Mouse (Mus musculus): Measurements from ENCODE around the gene Arrb1. TPM values are rescaled to one million over a fixed set of nuclear protein-coding genes. Genes with fewer than 3 reads are reported as not detected.
A peak's percentile ranks its signal among the peaks of the same experiment; 100 is the strongest.

Gene Arrb1
- polyA plus RNA-seq, 2 experiments, result 3.5 to 26.3 TPM

GRCm38 (mm10) chr7:99553222-99553884, 18.1 kb downstream of the Arrb1 start:
- Histone ChIP-seq H3K9me3 (ENCODE audit: control insufficient read depth, low read length) (no peaks in the 10 kb centered on the region), H3K9ac (ENCODE audit: low read depth, low read length, severe bottlenecking) (no peak overlapping the region), H3K4me2 (replicated peaks; ENCODE audit: low read depth, low read length, severe bottlenecking) (peak overlapping the region; percentile 15; the same call in 1 of the 2 replicates), H3K27me3 (ENCODE audit: control insufficient read depth, insufficient read depth, low read length) (no peaks in the 10 kb centered on the region), H3K4me3 (replicated peaks; ENCODE audit: low read length) (no peak overlapping the region), H3K27ac (replicated peaks; ENCODE audit: low read depth, low read length) (peak overlapping the region; percentile 38; the same call in 1 of the 2 replicates), H3K36me3 (ENCODE audit: control insufficient read depth, insufficient read depth, low read length) (no peaks in the 10 kb centered on the region), H3K4me1 (ENCODE audit: control insufficient read depth, insufficient read depth, low read length) (peaks cover 22% of the 10 kb centered on the region)
- ATAC-seq (ENCODE audit: low FRiP score, low read depth), result peak; percentile 21; the same call in 1 of the 2 replicates
- WGBS, result 31% methylated on average over 9 of the region's 9 CpGs
- TF ChIP-seq POLR2A (IDR thresholded peaks at IDR 0.05; ENCODE audit: borderline replicate concordance, extremely low read depth, insufficient read depth, insufficient read length), result no peak
- DNase-seq (ENCODE audit: low spot score), result peak; percentile 45

- H3K9ac ChIP-seq (ENCODE audit: low read depth, low read length, severe bottlenecking), result no peak overlapping the region
Observed at GRCm38 (mm10) chr7:99553885-99554269, 18.6 kb downstream of the Arrb1 start.

GRCm38 (mm10) chr7:99555862-99556261, 20.6 kb downstream of the Arrb1 start:
- DNase-seq (ENCODE audit: low spot score) (no peak), ATAC-seq (ENCODE audit: low FRiP score, low read depth) (peak; percentile 45; the same call in 1 of the 2 replicates)
- Histone ChIP-seq H3K4me3 (replicated peaks; ENCODE audit: low read length) (no peak overlapping the region), H3K4me1 (ENCODE audit: control insufficient read depth, insufficient read depth, low read length) (peaks cover 24% of the 10 kb centered on the region), H3K36me3 (ENCODE audit: control insufficient read depth, insufficient read depth, low read length) (no peaks in the 10 kb centered on the region), H3K4me2 (replicated peaks; ENCODE audit: low read depth, low read length, severe bottlenecking) (no peak overlapping the region), H3K9ac (ENCODE audit: low read depth, low read length, severe bottlenecking) (no peak overlapping the region), H3K27ac (replicated peaks; ENCODE audit: low read depth, low read length) (no peak overlapping the region), H3K9me3 (ENCODE audit: control insufficient read depth, low read length) (no peaks in the 10 kb centered on the region), H3K27me3 (ENCODE audit: control insufficient read depth, insufficient read depth, low read length) (no peaks in the 10 kb centered on the region)
- no peak for TF ChIP-seq POLR2A (IDR thresholded peaks at IDR 0.05; ENCODE audit: borderline replicate concordance, extremely low read depth, insufficient read depth, insufficient read length)
- WGBS, result 18% methylated on average over 6 of the region's 6 CpGs

More at GRCm38 (mm10) chr7:99553885-99554269, 18.6 kb downstream of the Arrb1 start:
- Histone ChIP-seq H3K4me1 (ENCODE audit: control insufficient read depth, insufficient read depth, low read length) (peaks cover 22% of the 10 kb centered on the region), H3K4me3 (replicated peaks; ENCODE audit: low read length) (no peak overlapping the region), H3K27me3 (ENCODE audit: control insufficient read depth, insufficient read depth, low read length) (no peaks in the 10 kb centered on the region), H3K36me3 (ENCODE audit: control insufficient read depth, insufficient read depth, low read length) (no peaks in the 10 kb centered on the region), H3K4me2 (replicated peaks; ENCODE audit: low read depth, low read length, severe bottlenecking) (peak overlapping the region; percentile 15; the same call in 1 of the 2 replicates), H3K27ac (replicated peaks; ENCODE audit: low read depth, low read length) (peak overlapping the region; percentile 38; the same call in 1 of the 2 replicates), H3K9me3 (ENCODE audit: control insufficient read depth, low read length) (no peaks in the 10 kb centered on the region)
- TF ChIP-seq POLR2A (IDR thresholded peaks at IDR 0.05; ENCODE audit: borderline replicate concordance, extremely low read depth, insufficient read depth, insufficient read length), result no peak
- no peak for ATAC-seq (ENCODE audit: low FRiP score, low read depth)
- no peak for DNase-seq (ENCODE audit: low spot score)
- 11% methylated on average over 4 of the region's 4 CpGs for WGBS

- 29% methylated on average over 11 of the region's 11 CpGs for WGBS
- H3K36me3 ChIP-seq (ENCODE audit: control insufficient read depth, insufficient read depth, low read length), result no peaks in the 10 kb centered on the region
- TF ChIP-seq POLR2A (IDR thresholded peaks at IDR 0.05; ENCODE audit: borderline replicate concordance, extremely low read depth, insufficient read depth, insufficient read length), result no peak
- H3K4me2 ChIP-seq (replicated peaks; ENCODE audit: low read depth, low read length, severe bottlenecking), result no peak overlapping the region
- no peak overlapping the region for H3K9ac ChIP-seq (ENCODE audit: low read depth, low read length, severe bottlenecking)
- no peak overlapping the region for H3K27ac ChIP-seq (replicated peaks; ENCODE audit: low read depth, low read length)
- H3K4me3 ChIP-seq (replicated peaks; ENCODE audit: low read length), result no peak overlapping the region
- H3K4me1 ChIP-seq (ENCODE audit: control insufficient read depth, insufficient read depth, low read length), result peaks cover 20% of the 10 kb centered on the region
- ATAC-seq (ENCODE audit: low FRiP score, low read depth) (no peak), DNase-seq (ENCODE audit: low spot score) (no peak)
- no peaks in the 10 kb centered on the region for H3K27me3 ChIP-seq (ENCODE audit: control insufficient read depth, insufficient read depth, low read length)
- H3K9me3 ChIP-seq (ENCODE audit: control insufficient read depth, low read length), result no peaks in the 10 kb centered on the region
Observed at GRCm38 (mm10) chr7:99559091-99559490, 23.8 kb downstream of the Arrb1 start.

GRCm38 (mm10) chr7:99562478-99562877, 27.2 kb downstream of the Arrb1 start:
- DNase-seq (ENCODE audit: low spot score) (no peak), ATAC-seq (ENCODE audit: low FRiP score, low read depth) (no peak)
- Histone ChIP-seq H3K4me1 (ENCODE audit: control insufficient read depth, insufficient read depth, low read length) (peaks cover 16% of the 10 kb centered on the region), H3K27me3 (ENCODE audit: control insufficient read depth, insufficient read depth, low read length) (no peaks in the 10 kb centered on the region), H3K36me3 (ENCODE audit: control insufficient read depth, insufficient read depth, low read length) (no peaks in the 10 kb centered on the region), H3K9ac (ENCODE audit: low read depth, low read length, severe bottlenecking) (no peak overlapping the region), H3K27ac (replicated peaks; ENCODE audit: low read depth, low read length) (no peak overlapping the region), H3K4me3 (replicated peaks; ENCODE audit: low read length) (no peak overlapping the region), H3K9me3 (ENCODE audit: control insufficient read depth, low read length) (no peaks in the 10 kb centered on the region), H3K4me2 (replicated peaks; ENCODE audit: low read depth, low read length, severe bottlenecking) (no peak overlapping the region)
- 16% methylated on average over 5 of the region's 5 CpGs for WGBS
- TF ChIP-seq POLR2A (IDR thresholded peaks at IDR 0.05; ENCODE audit: borderline replicate concordance, extremely low read depth, insufficient read depth, insufficient read length), result no peak
